Mouse (Mus musculus) erythroblast, embryonic 14.5 days (primary cell): Measurements from ENCODE around the gene Lrrfip1.

Experiments used
- GATA1 ChIP-seq: IDR thresholded peaks from 2 replicates; pipeline ENCODE4 v1.6.1; 2012; ENCODE audit warnings: low read length, inconsistent platforms, mixed read lengths
- TAL1 ChIP-seq: IDR thresholded peaks from 3 replicates; pipeline ENCODE4 v1.6.1; 2012; ENCODE audit warnings: low read length, inconsistent platforms, mixed read lengths

DNA sequence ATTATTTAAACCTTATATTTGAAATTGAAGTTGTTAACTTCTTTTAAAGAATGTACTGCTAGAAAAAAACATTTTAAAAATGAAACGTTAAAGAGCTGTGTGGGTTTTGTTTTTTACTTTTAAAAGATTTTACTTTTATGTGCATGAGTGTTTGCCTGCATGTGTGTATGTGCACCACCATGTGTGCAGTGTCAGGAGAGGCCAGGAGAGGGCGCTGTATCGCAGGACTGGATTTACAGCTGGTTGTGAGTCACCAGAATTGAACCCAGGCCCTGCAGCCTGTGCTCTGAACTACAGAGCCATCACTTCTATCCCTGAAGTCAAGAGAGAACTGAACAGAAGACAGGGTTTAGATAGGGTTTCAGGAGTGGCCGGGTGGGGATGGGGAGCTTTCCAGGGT lies 130.3 kb downstream of the Lrrfip1 start:
- TF ChIP-seq TAL1 (no peak), GATA1 (no peak)
